Mouse (Mus musculus) thymus, postnatal 14 days (tissue): ENCODE data around the gene Ercc1.

Experiments
- DNase-seq: peaks from one replicate; pipeline ENCODE4 v3.0.0; 2021

The Ercc1 gene

GRCm38 (mm10) chr7:19375368-19375767, 30.8 kb downstream of the Ercc1 start:
- no peak for DNase-seq

- no peak for DNase-seq
These were observed 31.4 kb downstream of the Ercc1 start for GRCm38 (mm10) chr7:19376019-19376418.

GRCm38 (mm10) chr7:19378049-19378448, 33.5 kb downstream of the Ercc1 start:
- DNase-seq: no peak

GRCm38 (mm10) chr7:19381377-19382165, 37.0 kb downstream of the Ercc1 start, which contains the start of gene Ercc2:
TSS of gene Ercc2 (plus strand) at chr7:19382010.
- peak; percentile 99 for DNase-seq

GRCm38 (mm10) chr7:19382166-19382541, 37.6 kb downstream of the Ercc1 start:
- peak; percentile 51 for DNase-seq

- no peak for DNase-seq
These were observed 39.1 kb downstream of the Ercc1 start for GRCm38 (mm10) chr7:19383708-19384107.

GRCm38 (mm10) chr7:19388699-19389413, 44.3 kb downstream of the Ercc1 start:
- DNase-seq: no peak

- no peak for DNase-seq
These were observed 49.9 kb downstream of the Ercc1 start for GRCm38 (mm10) chr7:19394484-19394883.

- DNase-seq: peak; percentile 81
These were observed 55.1 kb downstream of the Ercc1 start for GRCm38 (mm10) chr7:19399496-19400280.

GRCm38 (mm10) chr7:19400946-19401345, 56.4 kb downstream of the Ercc1 start:
- no peak for DNase-seq

GRCm38 (mm10) chr7:19402535-19403112, 58.0 kb downstream of the Ercc1 start:
- no peak for DNase-seq

- peak; percentile 95 for DNase-seq
These were observed 59.2 kb downstream of the Ercc1 start, which contains the start of gene Klc3 for GRCm38 (mm10) chr7:19403731-19404296. TSS of gene Klc3 (minus strand) at chr7:19404104.

- DNase-seq: no peak
These were observed 59.9 kb downstream of the Ercc1 start, which contains the start of gene Ckm for GRCm38 (mm10) chr7:19404476-19404875. TSS of gene Ckm (plus strand) at chr7:19404776.

GRCm38 (mm10) chr7:19405417-19405816, 60.8 kb downstream of the Ercc1 start:
- peak; percentile 88 for DNase-seq
